Comparison of ENCODE assay signal across 18 mouse cellular contexts in genomic region chr9:116620434-116620833, GRCm38 (mm10).
A peak's percentile ranks its signal among the peaks of the same experiment; 100 is the strongest.
DNase-seq lines count a peak whose midpoint lies in the region; ATAC-seq and TF ChIP-seq lines count a peak whose summit lies in the region.
"Had no signal": no experiment of that assay in that cellular context is flagged by ENCODE, and none has a peak within 500 bp of the region (broad histone marks: within the 10 kb centered on the region; RNA-seq: fewer than 3 reads in every experiment).

No protein-coding gene starts in this region.

- H3K4me3 ChIP-seq in heart, embryonic 15.5 days = no peak overlapping the region
- H3K4me3 ChIP-seq in heart, adult 2 months = no peak overlapping the region
- H3K4me3 ChIP-seq in neural tube, embryonic 15.5 days (replicated peaks) = no peak overlapping the region
- H3K4me3 ChIP-seq: embryonic facial prominence, embryonic 10.5 days; forebrain, embryonic 13.5 days; hindbrain, embryonic 13.5 days had no signal

- H3K27me3 ChIP-seq in heart, embryonic 15.5 days = no peaks in the 10 kb centered on the region
- no peaks in the 10 kb centered on the region for H3K27me3 ChIP-seq in heart, adult 2 months (ENCODE audit: control insufficient read depth, insufficient read depth, low read length)
- no peaks in the 10 kb centered on the region for H3K27me3 ChIP-seq in neural tube, embryonic 15.5 days (replicated peaks)
- H3K27me3 ChIP-seq: forebrain, embryonic 13.5 days; hindbrain, embryonic 13.5 days had no signal

- H3K79me2 ChIP-seq in heart, adult 2 months (replicated peaks; ENCODE audit: control insufficient read depth, insufficient read depth, low read length) = no peaks in the 10 kb centered on the region

- H3K4me1 ChIP-seq in heart, embryonic 15.5 days (replicated peaks) = peaks cover 4% of the 10 kb centered on the region
- no peaks in the 10 kb centered on the region; the same call in none of the 2 replicates for H3K4me1 ChIP-seq in heart, adult 2 months (ENCODE audit: control insufficient read depth, insufficient read depth, low read length)
- H3K4me1 ChIP-seq in neural tube, embryonic 15.5 days = peaks cover 6% of the 10 kb centered on the region
- H3K4me1 ChIP-seq: embryonic facial prominence, embryonic 10.5 days had no signal

- H3K36me3 ChIP-seq in heart, embryonic 15.5 days = no peaks in the 10 kb centered on the region
- H3K36me3 ChIP-seq in heart, adult 2 months (ENCODE audit: control insufficient read depth, insufficient read depth, low read length) = no peaks in the 10 kb centered on the region
- no peaks in the 10 kb centered on the region for H3K36me3 ChIP-seq in neural tube, embryonic 15.5 days
- H3K36me3 ChIP-seq: embryonic facial prominence, embryonic 10.5 days; hindbrain, embryonic 13.5 days had no signal

- H3K9me3 ChIP-seq in heart, embryonic 15.5 days (replicated peaks) = no peaks in the 10 kb centered on the region
- H3K9me3 ChIP-seq in neural tube, embryonic 15.5 days (replicated peaks) = no peaks in the 10 kb centered on the region
- H3K9me3 ChIP-seq: embryonic facial prominence, embryonic 10.5 days; forebrain, embryonic 13.5 days; hindbrain, embryonic 13.5 days had no signal

- H3K27ac ChIP-seq in heart, embryonic 15.5 days = no peak overlapping the region
- no peak overlapping the region for H3K27ac ChIP-seq in heart, adult 2 months
- 0 out of 2 replicates have a peak overlapping the region, but pooled peaks have one; percentile 0 for H3K27ac ChIP-seq in neural tube, embryonic 15.5 days (replicated peaks)
- H3K27ac ChIP-seq: embryonic facial prominence, embryonic 10.5 days; forebrain, embryonic 13.5 days; hindbrain, embryonic 13.5 days had no signal

- ATAC-seq in heart, embryonic 15.5 days (replicated peaks; ENCODE audit: insufficient number of reproducible peaks, insufficient read depth, low FRiP score, low read depth) = 0 out of 2 replicates have a peak, but pooled peaks have one; percentile 18
- ATAC-seq in neural tube, embryonic 15.5 days (ENCODE audit: low FRiP score) = no peak
- ATAC-seq: forebrain, embryonic 13.5 days had no signal

- no peak overlapping the region for H3K9ac ChIP-seq in heart, embryonic 15.5 days
- H3K9ac ChIP-seq in heart, adult 2 months (ENCODE audit: low read depth, low read length) = no peak overlapping the region
- no peak overlapping the region for H3K9ac ChIP-seq in neural tube, embryonic 15.5 days (replicated peaks)
- H3K9ac ChIP-seq: forebrain, embryonic 13.5 days; forebrain, postnatal 0 days; hindbrain, embryonic 13.5 days had no signal

- H3K4me2 ChIP-seq in heart, embryonic 15.5 days = no peak overlapping the region
- no peak overlapping the region for H3K4me2 ChIP-seq in neural tube, embryonic 15.5 days
- H3K4me2 ChIP-seq: forebrain, embryonic 13.5 days; hindbrain, embryonic 13.5 days had no signal

- 62% methylated on average over 5 of the region's 5 CpGs for WGBS in heart, embryonic 15.5 days
- 64% methylated on average over 5 of the region's 5 CpGs for WGBS in heart, adult 2 months
- 77% methylated on average over 5 of the region's 5 CpGs for WGBS in neural tube, embryonic 15.5 days

- DNase-seq in heart, adult 2 months = no peak
- peak; percentile 6 for DNase-seq in layer of hippocampus, adult 9-11 months
- no peak for DNase-seq in layer of hippocampus, adult 11-12 months (ENCODE audit: low spot score)
- no peak for DNase-seq in neural tube, embryonic 10.5 days (ENCODE audit: extremely low spot score, low spot score)
- DNase-seq in ZHBTc4 (ENCODE audit: low read depth, low spot score) = peak; percentile 8
- no peak for DNase-seq in retina, embryonic 14.5 days (ENCODE audit: low spot score)
- DNase-seq: adrenal gland, adult 8-10 months; adrenal gland, postnatal 36 days; cerebellum, adult 2 months; cerebellum, postnatal 10 days; gastrocnemius, postnatal 36 days; heart, adult 18-20 months had no signal

- intact Hi-C loops in heart, adult 2 months (cut with DNase I) = no loop called here

- no peak for TF ChIP-seq CTCF in heart, adult 2 months (IDR thresholded peaks at IDR 0.05)

- no peak for TF ChIP-seq POLR2A in heart, adult 2 months (IDR thresholded peaks at IDR 0.05; ENCODE audit: insufficient read depth, low read depth, low read length)

- no peak for TF ChIP-seq EP300 in heart, adult 2 months (IDR thresholded peaks at IDR 0.05; ENCODE audit: insufficient read depth, low read depth, low read length)

Comparison
In these comparisons a context has a peak if more than half of its experiments do, and no peak if none do; other contexts are left out.
1. DNase-seq: peak in layer of hippocampus, adult 9-11 months (single experiment) and ZHBTc4 (single experiment); none in heart, adult 2 months (0 of 2), layer of hippocampus, adult 11-12 months (single experiment), neural tube, embryonic 10.5 days (single experiment) and retina, embryonic 14.5 days (single experiment).